Mouse (Mus musculus): ENCODE results near the gene Ankrd55. TPM values are rescaled to one million over a fixed set of nuclear protein-coding genes. Genes with fewer than 3 reads are reported as not detected.
A peak's percentile ranks its signal among the peaks of the same experiment; 100 is the strongest.

Gene Ankrd55
- polyA plus RNA-seq, 1 experiment from 2014 or later, result 0.07 TPM

- Histone ChIP-seq H3K4me2 (no peak overlapping the region), H3K4me3 (no peak overlapping the region), H3K36me3 (no peaks in the 10 kb centered on the region), H3K4me1 (0 out of 2 replicates have a peak, but pooled peaks cover 3% of the 10 kb centered on the region), H3K27me3 (replicated peaks) (no peaks in the 10 kb centered on the region), H3K27ac (replicated peaks) (no peak overlapping the region), H3K9ac (no peak overlapping the region), H3K9me3 (no peaks in the 10 kb centered on the region)
- 12% methylated on average over 4 of the region's 4 CpGs for WGBS
- no peak for ATAC-seq (ENCODE audit: extremely low read depth, insufficient number of reproducible peaks, low FRiP score, low TSS enrichment)
Observed at GRCm38 (mm10) chr13:112264666-112265065, 23.6 kb upstream of the Ankrd55 start.

DNA sequence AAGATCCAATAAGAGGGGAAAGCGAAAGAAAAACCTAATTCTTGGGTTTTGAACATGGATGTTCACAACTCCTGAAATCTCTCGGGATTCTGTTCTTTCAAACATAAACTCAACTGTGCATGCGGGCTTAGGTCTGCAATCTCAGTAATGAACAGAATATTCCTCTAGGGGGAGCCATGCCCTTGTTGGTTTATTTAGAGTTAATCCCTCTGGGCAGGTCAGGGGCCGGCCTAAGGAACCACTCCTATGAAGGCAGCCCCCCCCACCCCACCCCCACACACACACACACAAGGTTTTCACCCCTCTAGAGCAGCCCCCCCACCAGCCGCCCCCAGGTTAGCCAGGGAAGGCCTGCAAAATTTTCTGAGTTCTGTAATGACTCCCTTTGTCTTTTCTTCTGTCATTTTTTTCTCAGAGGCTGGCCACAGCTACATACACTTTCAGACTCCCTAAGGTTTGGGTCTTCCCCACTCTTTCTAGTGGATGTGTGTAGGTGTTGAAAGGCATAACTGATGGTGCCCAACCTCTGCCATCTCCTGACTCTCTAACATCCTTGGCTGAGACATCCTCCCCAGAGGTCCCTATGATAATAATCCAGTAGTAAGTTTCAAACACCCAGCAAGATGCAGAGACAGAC is 16.2 kb upstream of the Ankrd55 start:
- WGBS, result 11% methylated on average over 5 of the region's 5 CpGs
- ATAC-seq (ENCODE audit: extremely low read depth, insufficient number of reproducible peaks, low FRiP score, low TSS enrichment), result no peak
- H3K36me3 ChIP-seq, result no peaks in the 10 kb centered on the region

DNA sequence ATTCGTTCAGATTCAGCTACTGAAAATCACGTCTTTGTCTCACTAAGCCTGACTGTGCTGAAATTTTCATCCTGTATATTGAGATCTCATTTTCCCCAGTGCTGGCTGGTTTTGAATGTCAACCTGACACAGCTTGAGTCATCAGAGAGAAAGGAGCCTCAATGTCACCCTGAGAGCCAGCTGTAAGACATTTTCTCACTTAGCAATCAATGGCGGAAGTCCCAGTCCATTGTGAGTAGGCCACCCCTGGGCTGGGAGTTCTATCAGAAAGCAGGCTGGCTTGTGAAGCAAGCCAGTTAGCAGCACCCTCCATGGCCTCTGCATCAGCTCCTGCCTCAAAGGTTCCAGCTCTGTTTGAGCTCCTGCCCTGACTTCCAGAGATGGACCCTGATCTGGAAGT is 13.6 kb upstream of the Ankrd55 start:
- WGBS, result 80% methylated on average over 3 of the region's 3 CpGs
- no peak overlapping the region for H3K4me2 ChIP-seq
- no peak overlapping the region for H3K4me3 ChIP-seq
- no peaks in the 10 kb centered on the region for H3K27me3 ChIP-seq (replicated peaks)
- H3K36me3 ChIP-seq, result no peaks in the 10 kb centered on the region
- no peak for ATAC-seq (ENCODE audit: extremely low read depth, insufficient number of reproducible peaks, low FRiP score, low TSS enrichment)
- no peaks in the 10 kb centered on the region for H3K9me3 ChIP-seq
- H3K4me1 ChIP-seq, result no peaks in the 10 kb centered on the region
- no peak overlapping the region for H3K27ac ChIP-seq (replicated peaks)
- no peak overlapping the region for H3K9ac ChIP-seq

More for the DNA sequence above, 16.2 kb upstream of the Ankrd55 start:
- no peak overlapping the region for H3K4me3 ChIP-seq
- no peak overlapping the region for H3K9ac ChIP-seq
- no peak overlapping the region for H3K27ac ChIP-seq (replicated peaks)
- H3K27me3 ChIP-seq (replicated peaks), result no peaks in the 10 kb centered on the region
- no peaks in the 10 kb centered on the region for H3K4me1 ChIP-seq
- H3K4me2 ChIP-seq, result no peak overlapping the region
- H3K9me3 ChIP-seq, result no peaks in the 10 kb centered on the region

DNA sequence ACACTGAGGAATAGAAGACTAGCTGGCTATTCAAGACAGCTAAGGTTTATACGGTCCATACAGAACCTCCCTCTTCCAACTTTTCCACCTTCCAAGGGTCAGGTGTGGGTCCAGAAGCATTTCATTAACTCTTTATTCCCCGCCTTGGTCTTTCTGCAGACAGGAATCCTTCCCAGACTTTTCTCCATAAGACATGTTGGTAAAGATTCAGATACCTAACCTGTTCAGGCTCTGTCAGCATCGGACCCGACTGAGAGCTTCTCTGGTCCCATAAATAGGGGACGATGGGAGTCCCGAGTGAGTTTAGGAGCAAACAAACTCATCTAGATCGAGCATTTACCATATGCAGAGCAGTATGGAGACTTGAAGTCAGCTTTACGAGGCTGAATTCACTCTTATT is 12.3 kb upstream of the Ankrd55 start:
- no peaks in the 10 kb centered on the region for H3K4me1 ChIP-seq
- H3K27me3 ChIP-seq (replicated peaks), result no peaks in the 10 kb centered on the region
- H3K9ac ChIP-seq, result no peak overlapping the region
- H3K4me3 ChIP-seq, result no peak overlapping the region
- H3K36me3 ChIP-seq, result no peaks in the 10 kb centered on the region
- no peak for ATAC-seq (ENCODE audit: extremely low read depth, insufficient number of reproducible peaks, low FRiP score, low TSS enrichment)
- no peaks in the 10 kb centered on the region for H3K9me3 ChIP-seq
- no peak overlapping the region for H3K27ac ChIP-seq (replicated peaks)
- 82% methylated on average over 8 of the region's 8 CpGs for WGBS
- H3K4me2 ChIP-seq, result no peak overlapping the region

GRCm38 (mm10) chr13:112277544-112277943 is 10.7 kb upstream of the Ankrd55 start:
- Histone ChIP-seq H3K9ac (no peak overlapping the region), H3K27ac (replicated peaks) (no peak overlapping the region), H3K9me3 (no peaks in the 10 kb centered on the region), H3K4me1 (no peaks in the 10 kb centered on the region), H3K4me2 (no peak overlapping the region), H3K27me3 (replicated peaks) (no peaks in the 10 kb centered on the region), H3K36me3 (no peaks in the 10 kb centered on the region), H3K4me3 (no peak overlapping the region)
- 46% methylated on average over 5 of the region's 5 CpGs for WGBS
- no peak for ATAC-seq (ENCODE audit: extremely low read depth, insufficient number of reproducible peaks, low FRiP score, low TSS enrichment)

GRCm38 (mm10) chr13:112278251-112278650 is 10.0 kb upstream of the Ankrd55 start:
- no peaks in the 10 kb centered on the region for H3K36me3 ChIP-seq
- H3K27ac ChIP-seq (replicated peaks), result no peak overlapping the region
- H3K9ac ChIP-seq, result no peak overlapping the region
- 72% methylated on average over 7 of the region's 7 CpGs for WGBS
- ATAC-seq (ENCODE audit: extremely low read depth, insufficient number of reproducible peaks, low FRiP score, low TSS enrichment), result no peak
- no peaks in the 10 kb centered on the region for H3K4me1 ChIP-seq
- no peak overlapping the region for H3K4me2 ChIP-seq
- H3K27me3 ChIP-seq (replicated peaks), result no peaks in the 10 kb centered on the region
- H3K4me3 ChIP-seq, result no peak overlapping the region
- H3K9me3 ChIP-seq, result no peaks in the 10 kb centered on the region

GRCm38 (mm10) chr13:112287135-112287534 is 1.1 kb upstream of the Ankrd55 start:
- Histone ChIP-seq H3K36me3 (no peaks in the 10 kb centered on the region), H3K9ac (no peak overlapping the region), H3K9me3 (0 out of 2 replicates have a peak, but pooled peaks cover 4% of the 10 kb centered on the region), H3K4me2 (no peak overlapping the region), H3K4me3 (no peak overlapping the region), H3K27ac (replicated peaks) (no peak overlapping the region), H3K4me1 (peaks cover 35% of the 10 kb centered on the region), H3K27me3 (replicated peaks) (no peaks in the 10 kb centered on the region)
- ATAC-seq (ENCODE audit: extremely low read depth, insufficient number of reproducible peaks, low FRiP score, low TSS enrichment), result no peak
- 80% methylated on average over 1 of the region's 1 CpGs for WGBS

DNA sequence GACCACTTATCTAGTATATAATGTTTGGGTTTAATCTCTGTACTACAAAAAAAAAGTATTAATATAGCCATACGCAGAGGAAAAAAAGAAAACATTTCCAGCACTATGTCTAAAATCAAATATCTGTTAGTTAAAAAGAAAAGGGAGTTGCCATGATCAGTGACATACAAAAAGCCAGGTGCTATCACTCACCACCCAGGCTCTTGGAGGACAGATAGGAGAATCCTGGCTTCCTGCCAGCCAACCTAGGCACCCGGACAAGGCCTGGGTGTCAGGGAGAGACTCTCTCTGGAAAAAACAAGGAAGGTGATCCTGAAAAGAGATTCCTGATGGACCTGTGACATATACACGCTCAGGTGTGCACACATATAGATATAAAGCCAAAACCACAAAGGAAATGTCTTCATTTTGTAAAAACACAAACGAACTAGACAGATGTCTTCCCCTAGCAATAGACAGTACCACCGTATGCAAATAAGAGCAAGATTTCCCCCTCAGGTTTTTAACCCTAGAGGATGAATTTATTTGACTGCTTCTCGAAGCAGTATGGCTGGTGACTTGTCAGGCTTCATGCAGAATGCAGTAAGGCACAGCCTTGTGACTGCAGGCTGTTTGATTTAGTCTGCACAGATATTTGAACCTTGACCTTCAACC is 553 bp upstream of the Ankrd55 start:
- peak overlapping the region; percentile 56; the same call in 1 of the 2 replicates for H3K27ac ChIP-seq (replicated peaks)
- ATAC-seq (ENCODE audit: extremely low read depth, insufficient number of reproducible peaks, low FRiP score, low TSS enrichment), result no peak
- peaks cover 38% of the 10 kb centered on the region for H3K4me1 ChIP-seq
- H3K4me3 ChIP-seq, result peak overlapping the region; percentile 43
- H3K9me3 ChIP-seq, result 0 out of 2 replicates have a peak, but pooled peaks cover 4% of the 10 kb centered on the region
- H3K9ac ChIP-seq, result peak overlapping the region; percentile 69
- H3K36me3 ChIP-seq, result no peaks in the 10 kb centered on the region
- H3K27me3 ChIP-seq (replicated peaks), result no peaks in the 10 kb centered on the region
- peak overlapping the region; percentile 74 for H3K4me2 ChIP-seq
- WGBS, result 41% methylated on average over 6 of the region's 6 CpGs

DNA sequence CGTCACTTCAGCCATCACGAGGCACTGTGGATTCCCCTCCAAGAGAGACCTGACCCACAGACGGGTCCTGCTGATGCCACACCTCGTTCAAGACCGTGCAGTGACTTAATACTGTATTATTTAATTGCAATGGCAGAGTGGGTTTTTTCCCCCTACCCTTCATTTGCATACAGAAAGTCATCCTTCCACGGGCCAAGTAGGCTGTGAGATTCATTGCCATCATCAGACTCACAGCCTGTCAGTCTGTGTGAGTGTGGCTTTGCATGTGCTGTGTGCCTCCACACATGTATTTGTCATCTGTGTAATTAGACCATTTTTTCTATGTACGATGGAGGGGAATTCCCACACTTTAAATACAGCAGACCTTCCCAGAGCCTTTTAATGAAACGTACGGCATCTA is 1.1 kb downstream of the Ankrd55 start:
- Histone ChIP-seq H3K4me1 (peaks cover 38% of the 10 kb centered on the region), H3K9ac (no peak overlapping the region), H3K36me3 (no peaks in the 10 kb centered on the region), H3K4me3 (no peak overlapping the region), H3K9me3 (0 out of 2 replicates have a peak, but pooled peaks cover 4% of the 10 kb centered on the region), H3K4me2 (peak overlapping the region; percentile 74; the same call in 1 of the 2 replicates), H3K27me3 (replicated peaks) (no peaks in the 10 kb centered on the region), H3K27ac (replicated peaks) (no peak overlapping the region)
- no peak for ATAC-seq (ENCODE audit: extremely low read depth, insufficient number of reproducible peaks, low FRiP score, low TSS enrichment)
- 67% methylated on average over 9 of the region's 9 CpGs for WGBS

DNA sequence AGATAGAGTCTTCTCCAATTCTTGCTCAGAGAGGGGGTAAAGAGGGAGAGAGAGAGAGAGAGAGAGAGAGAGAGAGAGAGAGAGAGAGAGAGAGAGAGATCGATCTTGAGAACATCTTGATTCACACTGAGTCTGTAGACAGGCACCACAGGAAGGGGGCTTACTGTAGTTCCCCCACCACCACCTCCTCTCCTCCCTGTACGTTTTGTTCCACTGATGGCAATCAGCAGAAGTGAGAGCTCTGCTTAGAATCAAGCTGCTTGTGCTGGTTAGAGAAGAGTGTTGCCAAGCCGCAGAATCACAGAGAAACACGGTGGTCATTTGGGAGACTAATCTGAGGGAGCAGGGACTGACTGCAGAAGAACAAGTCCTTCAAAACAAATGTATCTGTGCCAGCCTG is 1.7 kb downstream of the Ankrd55 start:
- no peak overlapping the region for H3K4me3 ChIP-seq
- no peaks in the 10 kb centered on the region for H3K36me3 ChIP-seq
- H3K9me3 ChIP-seq, result no peaks in the 10 kb centered on the region
- H3K27ac ChIP-seq (replicated peaks), result no peak overlapping the region
- no peak overlapping the region for H3K9ac ChIP-seq
- H3K27me3 ChIP-seq (replicated peaks), result no peaks in the 10 kb centered on the region
- H3K4me2 ChIP-seq, result no peak overlapping the region
- 28% methylated on average over 4 of the region's 4 CpGs for WGBS
- no peak for ATAC-seq (ENCODE audit: extremely low read depth, insufficient number of reproducible peaks, low FRiP score, low TSS enrichment)
- H3K4me1 ChIP-seq, result peaks cover 38% of the 10 kb centered on the region

DNA sequence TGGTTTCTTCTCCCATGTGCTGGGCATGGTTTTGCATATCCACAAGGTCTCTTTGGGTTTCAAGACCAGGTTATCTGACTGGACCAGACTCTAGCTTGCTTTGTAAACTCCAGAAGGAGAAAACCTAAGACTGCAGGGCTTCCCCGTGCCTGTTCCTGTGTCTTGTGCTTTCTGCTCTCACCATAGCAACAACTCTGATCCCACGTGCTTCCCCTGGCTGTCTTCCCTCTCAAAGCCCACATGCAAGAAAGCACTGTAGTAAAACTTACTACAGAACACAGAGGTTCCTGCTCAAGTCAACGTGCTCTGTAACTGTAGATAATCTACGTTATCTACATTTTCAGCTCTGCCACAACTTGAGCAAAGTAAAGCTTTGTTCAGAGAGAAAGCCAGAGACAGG is 4.2 kb downstream of the Ankrd55 start:
- Histone ChIP-seq H3K4me3 (no peak overlapping the region), H3K27me3 (replicated peaks) (no peaks in the 10 kb centered on the region), H3K27ac (replicated peaks) (no peak overlapping the region), H3K36me3 (no peaks in the 10 kb centered on the region), H3K9ac (no peak overlapping the region), H3K4me1 (peaks cover 35% of the 10 kb centered on the region), H3K9me3 (no peaks in the 10 kb centered on the region), H3K4me2 (no peak overlapping the region)
- WGBS, result 38% methylated on average over 4 of the region's 4 CpGs
- ATAC-seq (ENCODE audit: extremely low read depth, insufficient number of reproducible peaks, low FRiP score, low TSS enrichment), result no peak

GRCm38 (mm10) chr13:112293092-112293491 is 4.8 kb downstream of the Ankrd55 start:
- 93% methylated on average over 6 of the region's 6 CpGs for WGBS
- ATAC-seq (ENCODE audit: extremely low read depth, insufficient number of reproducible peaks, low FRiP score, low TSS enrichment), result no peak
- Histone ChIP-seq H3K9ac (no peak overlapping the region), H3K27me3 (replicated peaks) (no peaks in the 10 kb centered on the region), H3K4me2 (no peak overlapping the region), H3K36me3 (no peaks in the 10 kb centered on the region), H3K4me1 (peaks cover 29% of the 10 kb centered on the region), H3K4me3 (no peak overlapping the region), H3K9me3 (no peaks in the 10 kb centered on the region), H3K27ac (replicated peaks) (no peak overlapping the region)

Measured in heart, embryonic 13.5 days (tissue).